Mouse (Mus musculus) heart, postnatal 0 days (tissue): ENCODE results near the gene Tie1.

ENCODE experiments used
- CTCF ChIP-seq: IDR thresholded peaks from 2 replicates; pipeline ENCODE4 v1.5.1; 2016; ENCODE audit warnings: antibody characterized with exemption, control low read depth, low read depth
- EP300 ChIP-seq: IDR thresholded peaks from 2 replicates; pipeline ENCODE4 v1.6.1; 2016; ENCODE audit warnings: antibody characterized with exemption, low read depth

DNA sequence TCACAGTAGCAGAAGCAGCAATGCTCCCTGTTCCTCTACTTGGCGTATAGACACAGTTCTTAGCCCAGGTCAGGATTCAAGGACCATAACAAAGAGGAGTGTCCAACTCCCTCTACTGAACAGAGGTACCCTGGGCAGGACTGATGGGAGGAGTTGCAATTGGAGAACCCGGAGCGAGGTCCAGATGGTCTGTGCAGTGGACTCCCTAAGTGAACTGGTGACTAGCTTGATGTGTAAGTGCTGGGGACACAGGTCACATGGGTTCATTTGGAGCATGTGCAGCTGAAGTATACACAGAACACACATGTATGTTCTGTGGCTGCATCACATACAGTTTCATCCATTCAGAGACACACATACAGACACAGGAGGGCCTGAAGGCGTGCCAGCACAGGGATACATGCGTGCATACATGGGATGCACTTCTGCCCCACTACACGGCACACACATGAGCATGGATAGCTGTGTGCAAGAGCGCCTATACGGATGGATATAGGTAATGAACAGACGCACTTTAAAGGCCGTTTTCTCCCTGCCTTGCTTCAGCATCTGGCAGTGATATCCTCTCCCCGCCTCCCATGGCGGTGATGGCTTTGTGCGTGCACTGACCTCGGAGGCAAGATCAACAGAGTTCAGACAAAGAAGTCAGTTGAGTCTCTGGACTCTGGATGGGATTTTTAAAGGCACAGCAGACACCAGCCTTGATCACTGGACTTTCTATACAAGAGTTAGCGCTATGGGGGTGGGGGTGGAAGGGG, 12.9 kb downstream of the Tie1 start:
- TF ChIP-seq CTCF (no peak), EP300 (no peak)
